Mouse (Mus musculus) adrenal gland, postnatal 4 days (tissue): Measurements from ENCODE around the gene Slc8a2. TPM values are rescaled to one million over a fixed set of nuclear protein-coding genes. Genes with fewer than 3 reads are reported as not detected.

Source experiments
- DNase-seq, 2 experiments: peaks; one replicate each; pipeline ENCODE4 v3.0.0; 2021 to 2022; ENCODE audit warnings: low spot score in 2 of 2, mixed read lengths in 2 of 2
- total RNA-seq, 2 experiments: library from RNA; stranded (reverse); gene quantifications; 2 replicates each; pipeline ENCODE4 v1.2.3; 2021

The Slc8a2 gene
- total RNA-seq, 2 experiments from 2014 or later: 6.5 to 7.6 TPM

DNA sequence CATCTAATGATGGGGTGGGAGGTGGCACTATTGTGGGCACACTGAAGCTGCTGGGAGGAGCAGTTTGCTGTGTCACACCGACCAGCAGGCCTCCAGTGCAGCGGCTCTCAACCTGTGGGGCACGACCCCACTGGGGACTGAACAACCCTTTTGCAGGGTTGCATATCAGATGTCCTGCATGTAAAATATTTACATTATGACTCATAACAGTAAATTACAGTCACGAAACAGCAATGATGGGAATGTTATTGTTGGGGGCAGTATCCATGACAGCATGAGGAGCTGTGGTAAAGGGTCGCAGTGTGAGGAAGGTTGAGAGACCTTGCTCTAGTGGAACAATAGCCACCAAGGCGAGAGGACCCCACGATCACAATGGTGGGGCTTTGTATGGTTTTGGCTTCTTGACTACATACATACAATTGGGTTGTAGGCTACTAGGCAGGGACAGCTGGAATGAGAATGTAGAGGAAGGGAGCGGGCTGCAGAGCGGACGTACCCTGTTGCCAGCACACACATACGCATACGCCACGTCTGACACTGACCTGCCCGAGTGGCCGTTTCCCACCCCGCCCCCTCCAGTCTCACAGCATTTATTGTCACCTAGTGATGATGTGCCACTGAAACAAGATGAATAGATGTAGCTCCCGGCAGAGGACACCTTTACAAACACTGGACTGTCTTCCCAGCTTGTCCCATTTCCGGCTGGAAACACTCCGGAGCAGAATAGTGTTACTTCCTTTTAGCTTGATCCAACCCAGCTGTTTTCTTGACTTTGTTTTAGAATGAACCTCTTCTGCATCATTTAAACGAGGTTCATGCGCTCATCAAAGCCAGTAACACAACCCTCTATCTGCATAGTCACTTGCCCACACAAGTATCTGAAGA is 79.4 kb downstream of the Slc8a2 start:
- no peak for DNase-seq

Other genes starting within 250 kb of the Slc8a2 start
- not detected for gene Crx, start 249.9 kb upstream of the Slc8a2 start, total RNA-seq
- under 1 TPM; 0.54 to 0.81 TPM for gene Crxos, start 247.2 kb upstream of the Slc8a2 start, total RNA-seq
- gene Selenow, start 207.4 kb upstream of the Slc8a2 start, total RNA-seq: 100 to 1,000 TPM; 186 to 204 TPM
- 100 to 1,000 TPM; 238 to 243 TPM for gene Nop53, start 183.8 kb upstream of the Slc8a2 start, total RNA-seq
- gene Ehd2, start 162.3 kb upstream of the Slc8a2 start, total RNA-seq: 10 to 100 TPM; 71.9 to 77.5 TPM
- 10 to 100 TPM; 14.4 to 14.6 TPM for gene Bicra, start 81.9 kb upstream of the Slc8a2 start, total RNA-seq
- under 1 TPM; 0.22 to 0.23 TPM for gene Zfp541, start 68.0 kb upstream of the Slc8a2 start, total RNA-seq
- gene Napa, start 31.4 kb upstream of the Slc8a2 start, total RNA-seq: 100 to 1,000 TPM; 130 to 136 TPM
- 10 to 100 TPM; 29.1 to 29.3 TPM for gene Kptn, start 9.9 kb upstream of the Slc8a2 start, total RNA-seq
- 10 to 100 TPM; 18.8 to 22.0 TPM for gene Meis3, start 45.3 kb downstream of the Slc8a2 start, total RNA-seq
- 10 to 100 TPM; 20.9 to 21.9 TPM for gene Dhx34, start 92.2 kb downstream of the Slc8a2 start, total RNA-seq
- under 1 TPM; 0.45 to 0.48 TPM for gene C5ar2, start 114.3 kb downstream of the Slc8a2 start, total RNA-seq
- gene C5ar1, start 129.7 kb downstream of the Slc8a2 start, total RNA-seq: 1 to 10 TPM; 4.8 to 6.2 TPM
- 10 to 100 TPM; 35.6 to 41.5 TPM for gene Inafm1, start 143.8 kb downstream of the Slc8a2 start, total RNA-seq
- 100 to 1,000 TPM; 103 to 116 TPM for gene Ccdc9, start 157.0 kb downstream of the Slc8a2 start, total RNA-seq
- gene Bbc3, start 178.6 kb downstream of the Slc8a2 start, total RNA-seq: 1 to 10 TPM; 9.6 to 9.9 TPM